Mouse (Mus musculus): Measurements from ENCODE around the gene Gm10719. TPM values are rescaled to one million over a fixed set of nuclear protein-coding genes. Genes with fewer than 3 reads are reported as not detected.

Gene Gm10719
- polyA plus RNA-seq (2012; ENCODE audit: low replicate concordance), result 7.0 and 23.7 TPM in 2 replicates

DNA sequence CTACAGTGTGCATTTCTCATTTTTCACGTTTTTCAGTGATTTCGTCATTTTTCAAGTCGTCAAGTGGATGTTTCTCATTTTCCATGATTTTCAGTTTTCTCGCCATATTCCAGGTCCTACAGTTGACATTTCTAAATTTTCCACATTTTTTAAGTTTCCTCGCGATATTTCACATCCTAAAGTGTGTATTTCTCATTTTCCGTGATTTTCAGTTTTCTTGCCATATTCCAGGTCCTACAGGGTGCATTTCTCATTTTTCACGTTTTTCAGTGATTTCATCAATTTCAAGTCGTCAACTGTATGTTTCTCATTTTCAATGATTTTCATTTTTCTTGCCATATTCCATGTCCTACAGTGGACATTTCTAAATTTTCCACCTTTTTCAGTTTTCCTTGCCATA is at the start of gene Gm10719:
Gm10719 (plus strand) TSS at position 301 of the 400 bp plus-strand sequence.

DNA sequence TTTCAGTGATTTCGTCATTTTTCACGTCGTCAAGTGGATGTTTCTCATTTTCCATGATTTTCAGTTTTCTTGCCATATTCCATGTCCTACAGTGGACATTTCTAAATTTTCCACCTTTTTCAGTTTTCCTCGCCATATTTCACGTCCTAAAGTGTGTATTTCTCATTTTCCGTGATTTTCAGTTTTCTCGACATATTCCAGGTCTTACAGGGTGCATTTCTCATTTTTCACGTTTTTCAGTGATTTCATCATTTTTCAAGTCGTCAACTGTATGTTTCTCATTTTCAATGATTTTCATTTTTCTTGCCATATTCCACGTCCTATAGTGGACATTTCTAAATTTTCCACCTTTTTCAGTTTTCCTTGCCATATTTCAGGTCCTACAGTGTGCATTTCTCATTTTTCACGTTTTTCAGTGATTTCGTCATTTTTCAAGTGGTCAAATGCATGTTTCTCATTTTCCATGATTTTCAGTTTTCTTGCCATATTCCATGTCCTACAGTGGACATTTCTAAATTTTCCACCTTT is 16.7 kb upstream of the Gm10719 start, which contains the start of gene Gm10722:
Gm10722 (plus strand) TSS at position 478 of the 528 bp plus-strand sequence.

DNA sequence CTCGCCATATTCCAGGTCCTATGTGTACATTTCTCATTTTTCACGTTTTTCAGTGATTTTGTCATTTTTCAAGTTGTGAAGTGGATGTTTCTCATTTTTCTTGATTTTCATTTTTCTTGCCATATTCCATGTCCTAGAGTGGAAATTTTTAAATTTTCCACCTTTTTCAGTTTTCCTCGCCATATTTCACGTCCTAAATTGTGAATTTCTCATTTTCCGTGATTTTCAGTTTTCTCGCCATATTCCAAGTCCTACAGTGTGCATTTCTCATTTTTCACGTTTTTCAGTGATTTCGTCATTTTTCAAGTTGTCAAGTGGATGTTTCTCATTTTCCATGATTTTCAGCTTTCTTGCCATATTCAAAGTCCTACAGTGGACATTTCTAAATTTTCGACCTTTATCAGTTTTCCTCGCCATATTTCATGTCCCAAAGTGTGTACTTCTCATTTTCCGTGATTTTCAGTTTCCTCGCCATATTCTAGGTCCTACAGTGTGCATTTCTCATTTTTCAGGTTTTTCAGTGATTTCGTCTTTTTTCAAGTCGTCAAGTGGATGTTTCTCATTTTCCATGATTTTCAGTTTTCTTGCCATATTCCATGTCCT is 14.3 kb upstream of the Gm10719 start, which contains the start of gene Gm11168:
Gm11168 (plus strand) TSS at position 553 of the 603 bp plus-strand sequence.

DNA sequence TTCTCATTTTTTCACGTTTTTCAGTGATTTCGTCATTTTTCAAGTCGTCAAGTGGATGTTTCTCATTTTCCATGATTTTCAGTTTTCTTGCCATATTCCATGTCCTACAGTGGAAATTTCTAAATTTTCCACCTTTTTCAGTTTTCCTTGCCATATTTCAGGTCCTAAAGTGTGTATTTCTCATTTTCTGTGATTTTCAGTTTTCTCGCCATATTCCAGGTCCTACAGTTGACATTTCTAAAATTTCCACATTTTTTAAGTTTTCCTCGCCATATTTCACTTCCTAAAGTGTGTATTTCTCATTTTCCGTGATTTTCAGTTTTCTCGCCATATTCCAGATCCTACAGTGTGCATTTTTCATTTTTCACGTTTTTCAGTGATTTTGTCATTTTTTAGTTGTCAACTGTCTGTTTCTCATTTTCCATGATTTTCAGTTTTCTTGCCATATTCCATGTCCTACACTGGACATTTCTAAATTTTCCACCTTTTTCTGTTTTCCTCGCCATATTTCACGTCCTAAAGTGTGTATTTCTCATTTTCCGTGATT is 4.4 kb upstream of the Gm10719 start, which contains the start of gene Gm10721:
Gm10721 (plus strand) TSS at position 408 of the 547 bp plus-strand sequence.

DNA sequence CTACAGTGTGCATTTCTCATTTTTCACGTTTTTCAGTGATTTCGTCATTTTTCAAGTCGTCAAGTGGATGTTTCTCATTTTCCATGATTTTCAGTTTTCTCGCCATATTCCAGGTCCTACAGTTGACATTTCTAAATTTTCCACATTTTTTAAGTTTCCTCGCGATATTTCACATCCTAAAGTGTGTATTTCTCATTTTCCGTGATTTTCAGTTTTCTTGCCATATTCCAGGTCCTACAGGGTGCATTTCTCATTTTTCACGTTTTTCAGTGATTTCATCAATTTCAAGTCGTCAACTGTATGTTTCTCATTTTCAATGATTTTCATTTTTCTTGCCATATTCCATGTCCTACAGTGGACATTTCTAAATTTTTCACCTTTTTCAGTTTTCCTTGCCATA is 1.9 kb upstream of the Gm10719 start, which contains the start of gene Gm10720:
Gm10720 (plus strand) TSS at position 301 of the 400 bp plus-strand sequence.

DNA sequence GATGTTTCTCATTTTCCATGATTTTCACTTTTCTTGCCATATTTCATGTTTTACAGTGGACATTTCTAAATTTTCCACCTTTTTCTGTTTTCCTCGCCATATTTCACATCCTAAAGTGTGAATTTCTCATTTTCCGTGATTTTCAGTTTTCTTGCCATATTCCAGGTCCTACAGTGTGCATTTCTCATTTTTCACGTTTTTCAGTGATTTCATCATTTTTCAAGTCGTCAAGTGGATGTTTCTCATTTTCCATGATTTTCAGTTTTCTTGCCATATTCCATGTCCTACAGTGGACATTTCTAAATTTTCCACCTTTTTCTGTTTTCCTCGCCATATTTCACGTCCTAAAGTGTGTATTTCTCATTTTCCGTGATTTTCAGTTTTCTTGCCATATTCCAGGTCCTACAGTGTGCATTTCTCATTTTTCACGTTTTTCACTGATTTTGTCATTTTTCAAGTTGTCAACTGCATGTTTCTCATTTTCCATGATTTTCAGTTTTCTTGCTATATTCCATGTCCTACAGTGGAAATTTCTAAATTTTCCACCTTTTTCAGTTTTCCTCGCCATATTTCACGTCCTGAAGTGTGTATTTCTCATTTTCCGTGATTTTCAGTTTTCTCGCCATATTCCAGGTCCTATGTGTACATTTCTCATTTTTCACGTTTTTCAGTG is 6.2 kb downstream of the Gm10719 start, which contains the start of gene Gm10718:
Gm10718 (plus strand) TSS at position 236 of the 673 bp plus-strand sequence.

DNA sequence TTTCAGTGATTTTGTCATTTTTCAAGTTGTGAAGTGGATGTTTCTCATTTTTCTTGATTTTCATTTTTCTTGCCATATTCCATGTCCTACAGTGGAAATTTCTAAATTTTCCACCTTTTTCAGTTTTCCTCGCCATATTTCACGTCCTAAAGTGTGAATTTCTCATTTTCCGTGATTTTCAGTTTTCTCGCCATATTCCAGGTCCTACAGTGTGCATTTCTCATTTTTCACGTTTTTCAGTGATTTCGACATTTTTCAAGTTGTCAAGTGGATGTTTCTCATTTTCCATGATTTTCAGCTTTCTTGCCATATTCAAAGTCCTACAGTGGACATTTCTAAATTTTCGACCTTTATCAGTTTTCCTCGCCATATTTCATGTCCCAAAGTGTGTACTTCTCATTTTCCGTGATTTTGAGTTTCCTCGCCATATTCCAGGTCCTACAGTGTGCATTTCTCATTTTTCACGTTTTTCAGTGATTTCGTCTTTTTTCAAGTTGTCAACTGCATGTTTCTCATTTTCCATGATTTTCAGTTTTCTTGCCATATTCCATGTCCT is 7.8 kb downstream of the Gm10719 start, which contains the start of gene Gm10717:
Gm10717 (plus strand) TSS at position 506 of the 556 bp plus-strand sequence.

DNA sequence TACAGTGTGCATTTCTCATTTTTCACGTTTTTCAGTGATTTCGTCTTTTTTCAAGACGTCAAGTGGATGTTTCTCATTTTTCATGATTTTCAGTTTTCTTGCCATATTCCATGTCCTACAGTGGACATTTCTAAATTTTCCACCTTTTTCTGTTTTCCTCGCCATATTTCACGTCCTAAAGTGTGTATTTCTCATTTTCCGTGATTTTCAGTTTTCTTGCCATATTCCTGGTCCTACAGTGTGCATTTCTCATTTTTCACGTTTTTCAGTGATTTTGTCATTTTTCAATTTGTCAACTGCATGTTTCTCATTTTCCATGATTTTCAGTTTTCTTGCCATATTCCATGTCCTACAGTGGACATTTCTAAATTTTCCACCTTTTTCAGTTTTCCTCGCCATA is 17.1 kb downstream of the Gm10719 start, which contains the start of gene Gm17535:
Gm17535 (plus strand) TSS at position 301 of the 400 bp plus-strand sequence.

DNA sequence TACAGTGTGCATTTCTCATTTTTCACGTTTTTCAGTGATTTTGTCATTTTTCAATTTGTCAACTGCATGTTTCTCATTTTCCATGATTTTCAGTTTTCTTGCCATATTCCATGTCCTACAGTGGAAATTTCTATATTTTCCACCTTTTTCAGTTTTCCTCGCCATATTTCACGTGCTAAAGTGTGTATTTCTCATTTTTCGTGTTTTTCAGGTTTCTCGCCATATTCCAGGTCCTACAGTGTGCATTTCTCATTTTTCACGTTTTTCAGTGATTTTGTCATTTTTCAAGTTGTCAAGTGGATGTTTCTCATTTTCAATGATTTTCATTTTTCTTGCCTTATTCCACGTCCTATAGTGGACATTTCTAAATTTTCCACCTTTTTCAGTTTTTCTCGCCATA is 19.4 kb downstream of the Gm10719 start, which contains the start of gene Gm10715:
Gm10715 (plus strand) TSS at position 301 of the 400 bp plus-strand sequence.

Other genes starting within 250 kb of the Gm10719 start
- gene Gm10722, start 16.5 kb upstream of the Gm10719 start, polyA plus RNA-seq (2012; ENCODE audit: low replicate concordance), result 0.35 and 0.57 TPM in 2 replicates
- 0.77 and 2.8 TPM in 2 replicates for gene Gm11168, start 14.1 kb upstream of the Gm10719 start, polyA plus RNA-seq (2012; ENCODE audit: low replicate concordance)
- 2.4 and 8.2 TPM in 2 replicates for gene Gm10721, start 4.3 kb upstream of the Gm10719 start, polyA plus RNA-seq (2012; ENCODE audit: low replicate concordance)
- gene Gm10720, start 1.8 kb upstream of the Gm10719 start, polyA plus RNA-seq (2012; ENCODE audit: low replicate concordance), result not detected in 2 replicates
- gene Gm10718, start 6.1 kb downstream of the Gm10719 start, polyA plus RNA-seq (2012; ENCODE audit: low replicate concordance), result 19.1 and 42.8 TPM in 2 replicates
- gene Gm10717, start 8.0 kb downstream of the Gm10719 start, polyA plus RNA-seq (2012; ENCODE audit: low replicate concordance), result 1.6 and 6.3 TPM in 2 replicates
- 0.52 and 0.57 TPM in 2 replicates for gene Gm17535, start 17.2 kb downstream of the Gm10719 start, polyA plus RNA-seq (2012; ENCODE audit: low replicate concordance)
- 0.29 TPM in 1 of 2 replicates, not detected in the other for gene Gm10715, start 19.5 kb downstream of the Gm10719 start, polyA plus RNA-seq (2012; ENCODE audit: low replicate concordance)